Mouse (Mus musculus) midbrain, embryonic 14.5 days (tissue): ENCODE data around the gene Plppr5. TPM values are rescaled to one million over a fixed set of nuclear protein-coding genes. Genes with fewer than 3 reads are reported as not detected.

Experiments used
- ATAC-seq: fragments of 200-750 bp; cut with Nextera tagmentation; 2 replicates; pipeline ENCODE4 v1.8.0; 2017; ENCODE audit warnings: moderate number of reproducible peaks, moderate library complexity; ENCODE audit not compliant: low FRiP score, low TSS enrichment
- DNase-seq: peaks from one replicate; pipeline ENCODE4 v3.0.0-alpha.2; 2015
- H3K27ac ChIP-seq: fragments of 300-500 bp; sonication (generic); replicated peaks from 2 replicates; pipeline ENCODE4 v1.5.1; 2014; ENCODE audit warnings: mild to moderate bottlenecking, low read depth, low read length, moderate library complexity
- H3K27me3 ChIP-seq: fragments of 300-500 bp; sonication (generic); 2 replicates; pipeline ENCODE4 v1.6.1; 2014; ENCODE audit warnings: low read length, control low read depth, mixed read lengths; ENCODE audit not compliant: control insufficient read depth, insufficient read depth
- H3K36me3 ChIP-seq: fragments of 300-500 bp; sonication (generic); 2 replicates; pipeline ENCODE4 v1.6.1; 2014; ENCODE audit warnings: low read length, control low read depth; ENCODE audit not compliant: control insufficient read depth, insufficient read depth
- H3K4me1 ChIP-seq: fragments of 300-500 bp; sonication (generic); 2 replicates; pipeline ENCODE4 v1.6.1; 2014; ENCODE audit warnings: mild to moderate bottlenecking, antibody characterized with exemption, low read length, control low read depth; ENCODE audit not compliant: control insufficient read depth, insufficient read depth
- H3K4me2 ChIP-seq: fragments of 300-500 bp; sonication (generic); 2 replicates; pipeline ENCODE4 v1.6.1; 2014; ENCODE audit warnings: mild to moderate bottlenecking, low read length, moderate library complexity
- H3K4me3 ChIP-seq: fragments of 300-500 bp; sonication (generic); replicated peaks from 2 replicates; pipeline ENCODE4 v1.5.1; 2014; ENCODE audit warnings: low read depth, low read length
- H3K9ac ChIP-seq: fragments of 300-500 bp; sonication (generic); replicated peaks from 2 replicates; pipeline ENCODE4 v1.6.1; 2014; ENCODE audit warnings: mild to moderate bottlenecking, low read length, moderate library complexity
- H3K9me3 ChIP-seq: fragments of 300-500 bp; sonication (generic); 2 replicates; pipeline ENCODE4 v1.6.1; 2016; ENCODE audit warnings: low read length, control low read depth, mixed read lengths; ENCODE audit not compliant: control insufficient read depth
- WGBS: fragments of 180-500 bp; shearing (Covaris S2); extraction: QIAGEN DNeasy Blood & Tissue Kit; methylation state at CpG from one replicate; pipeline ENCODE4 v1.1.7; 2014; 5-methylcytosine and 5-hydroxymethylcytosine counted together
- polyA plus RNA-seq: library from polyadenylated mRNA; unstranded; fragments of >200 nt; fragmentation: Nextera tagmentation; extraction: Ambion mirVana; gene quantifications from 2 replicates; pipeline ENCODE4 v1.2.1, GENCODE M21; 2014

Plppr5 gene
- 5.8 and 6.6 TPM in 2 replicates for polyA plus RNA-seq

- H3K4me3 ChIP-seq: peak within 1 kb of the TSS; percentile 69
Measured at GRCm38 (mm10) chr3:117574529-117575252, at the start of gene Plppr5. Gene Plppr5, plus strand, starts transcription at chr3:117574836.

DNA sequence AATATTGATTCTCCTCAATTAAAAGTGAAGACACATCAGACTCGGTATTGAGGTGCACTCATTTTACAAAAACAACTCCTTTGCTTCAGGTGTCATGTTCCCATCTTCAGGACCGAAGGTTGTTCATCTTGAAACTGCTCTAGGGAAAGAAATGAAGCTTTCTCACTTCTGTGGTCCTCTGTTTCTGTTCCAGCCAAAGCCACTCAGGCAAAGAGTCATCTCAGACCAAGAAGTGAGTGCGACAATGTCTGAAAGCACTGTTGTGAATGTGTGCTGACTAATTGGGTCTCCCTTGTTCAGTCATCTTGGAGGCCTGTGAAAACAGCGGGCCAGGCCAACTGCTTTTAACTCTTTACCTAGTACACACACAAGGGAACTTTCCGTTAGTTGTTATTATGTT is 24.7 kb upstream of the Plppr5 start:
- Histone ChIP-seq H3K4me1 (no peaks in the 10 kb centered on the region), H3K27ac (no peak overlapping the region), H3K4me2 (no peak overlapping the region), H3K36me3 (no peaks in the 10 kb centered on the region), H3K9ac (no peak overlapping the region), H3K4me3 (no peak overlapping the region), H3K9me3 (no peaks in the 10 kb centered on the region), H3K27me3 (no peaks in the 10 kb centered on the region)
- no peak for DNase-seq
- WGBS: 94% methylated on average over 5 of the region's 5 CpGs
- ATAC-seq: no peak

More at GRCm38 (mm10) chr3:117574529-117575252, at the start of gene Plppr5:
- 19% methylated on average over 20 of the region's 20 CpGs for WGBS
- peak; percentile 72 for DNase-seq
- peaks cover 8% of the 10 kb centered on the region; the same call in 1 of the 2 replicates for H3K4me1 ChIP-seq
- peak within 1 kb of the TSS; percentile 78 for H3K27ac ChIP-seq
- no peaks in the 10 kb centered on the region for H3K36me3 ChIP-seq
- H3K9me3 ChIP-seq: no peaks in the 10 kb centered on the region
- H3K4me2 ChIP-seq: peak within 1 kb of the TSS; percentile 92
- H3K9ac ChIP-seq: peak within 1 kb of the TSS; percentile 87
- H3K27me3 ChIP-seq: peaks cover 4% of the 10 kb centered on the region; the same call in 1 of the 2 replicates
- ATAC-seq: peak; percentile 57

DNA sequence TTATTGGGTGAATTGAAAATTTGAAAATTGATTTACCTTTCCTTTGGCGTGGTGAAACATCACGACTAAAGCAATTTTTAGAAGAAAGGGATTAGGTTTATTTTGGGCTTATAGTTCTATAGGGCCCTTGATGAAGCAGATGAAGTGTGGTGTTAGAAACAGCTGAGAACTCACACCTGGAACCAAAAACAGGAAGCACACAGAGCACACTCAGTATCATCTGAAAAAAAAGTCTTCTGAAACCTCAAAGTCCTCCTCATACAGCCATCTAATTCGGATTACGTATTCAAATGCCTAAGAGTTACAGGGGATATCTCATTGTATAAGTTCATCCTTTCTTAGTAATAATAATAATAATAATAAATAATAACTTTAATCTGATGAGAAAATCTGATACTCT is 24.1 kb upstream of the Plppr5 start:
- Histone ChIP-seq H3K4me3 (no peak overlapping the region), H3K4me1 (no peaks in the 10 kb centered on the region), H3K4me2 (no peak overlapping the region), H3K9ac (no peak overlapping the region), H3K27ac (no peak overlapping the region), H3K27me3 (no peaks in the 10 kb centered on the region), H3K36me3 (no peaks in the 10 kb centered on the region), H3K9me3 (no peaks in the 10 kb centered on the region)
- WGBS: 92% methylated on average over 4 of the region's 4 CpGs
- ATAC-seq (no peak), DNase-seq (no peak)

DNA sequence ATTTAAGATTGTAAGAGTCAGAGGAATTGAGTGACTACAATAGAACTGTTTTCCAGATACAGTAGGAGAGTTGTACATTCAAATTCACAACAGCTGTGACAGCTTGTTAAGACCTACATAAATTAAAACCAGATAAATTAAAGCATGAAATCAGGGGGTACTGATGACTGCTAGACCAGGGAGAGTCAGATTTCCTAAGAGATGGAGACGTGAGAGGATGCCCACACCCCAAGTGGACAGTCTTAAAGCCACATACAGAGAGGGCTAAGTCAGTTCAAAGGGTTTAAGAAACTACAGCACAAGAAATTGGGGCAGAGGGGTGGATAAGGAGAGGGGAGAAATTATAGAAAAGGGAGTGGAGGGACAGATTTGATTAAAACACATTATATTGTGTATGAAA is 17.7 kb upstream of the Plppr5 start:
- 42% methylated on average over 1 of the region's 1 CpGs for WGBS
- Histone ChIP-seq H3K27me3 (no peaks in the 10 kb centered on the region), H3K4me3 (no peak overlapping the region), H3K36me3 (no peaks in the 10 kb centered on the region), H3K4me1 (no peaks in the 10 kb centered on the region), H3K27ac (no peak overlapping the region), H3K4me2 (no peak overlapping the region), H3K9ac (no peak overlapping the region), H3K9me3 (no peaks in the 10 kb centered on the region)
- no peak for DNase-seq
- ATAC-seq: peak; percentile 60; the same call in 1 of the 2 replicates

GRCm38 (mm10) chr3:117575253-117575927 is 754 bp downstream of the Plppr5 start:
- peak overlapping the region; percentile 78 for H3K27ac ChIP-seq
- no peaks in the 10 kb centered on the region for H3K36me3 ChIP-seq
- no peaks in the 10 kb centered on the region for H3K9me3 ChIP-seq
- peak overlapping the region; percentile 92 for H3K4me2 ChIP-seq
- WGBS: under 1% methylated on average over 73 of the region's 74 CpGs
- ATAC-seq (peak; percentile 87), DNase-seq (peak; percentile 78)
- peaks cover 4% of the 10 kb centered on the region; the same call in 1 of the 2 replicates for H3K27me3 ChIP-seq
- peak overlapping the region; percentile 87 for H3K9ac ChIP-seq
- H3K4me3 ChIP-seq: peak overlapping the region; percentile 69
- peaks cover 8% of the 10 kb centered on the region; the same call in 1 of the 2 replicates for H3K4me1 ChIP-seq

DNA sequence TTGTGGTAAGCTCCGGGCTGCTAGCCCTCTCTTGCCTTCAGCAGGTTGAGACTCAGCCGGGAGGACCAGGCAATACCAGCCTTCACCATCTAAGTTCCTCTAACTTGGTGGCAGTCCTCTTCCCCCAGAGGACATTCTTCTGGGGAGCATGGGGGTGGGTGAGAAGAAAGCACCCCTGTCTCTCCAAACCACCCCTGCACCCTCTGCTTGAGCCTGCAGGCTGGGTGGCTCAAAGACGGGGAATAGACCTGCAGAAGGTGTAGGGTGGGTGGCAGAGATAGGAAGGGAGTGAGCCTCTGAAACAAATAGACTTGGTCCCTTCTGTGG is 1.3 kb downstream of the Plppr5 start:
- WGBS: 12% methylated on average over 3 of the region's 3 CpGs
- peak; percentile 19; the same call in 1 of the 2 replicates for ATAC-seq
- peak overlapping the region; percentile 87 for H3K9ac ChIP-seq

DNA sequence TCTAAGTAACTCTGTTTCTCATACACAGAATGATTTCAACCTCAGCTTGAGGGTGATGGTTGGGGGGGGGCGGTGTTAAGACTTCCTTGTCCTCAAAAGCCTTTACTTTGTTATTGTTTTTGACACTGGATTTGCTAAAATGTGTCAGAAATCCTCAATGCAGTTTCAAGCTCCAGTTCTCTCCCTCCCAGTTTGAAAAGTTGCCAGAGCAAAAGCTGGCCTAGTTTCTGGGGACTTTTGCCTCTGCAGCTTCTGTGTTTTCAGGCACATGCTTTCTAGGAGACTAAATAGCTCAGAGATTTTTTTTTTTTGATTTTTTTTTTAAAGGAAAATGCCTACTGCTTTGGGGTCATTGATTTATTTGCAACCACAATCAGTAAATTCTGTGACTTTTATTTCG is 2.7 kb downstream of the Plppr5 start:
- Histone ChIP-seq H3K4me3 (no peak overlapping the region), H3K27ac (no peak overlapping the region), H3K4me2 (peak overlapping the region; percentile 92), H3K36me3 (no peaks in the 10 kb centered on the region), H3K9me3 (no peaks in the 10 kb centered on the region), H3K4me1 (peaks cover 8% of the 10 kb centered on the region; the same call in 1 of the 2 replicates), H3K9ac (no peak overlapping the region), H3K27me3 (peaks cover 4% of the 10 kb centered on the region; the same call in 1 of the 2 replicates)
- ATAC-seq: no peak
- 95% methylated on average over 2 of the region's 2 CpGs for WGBS
- DNase-seq: no peak

More for the DNA sequence above, 1.3 kb downstream of the Plppr5 start:
- H3K9me3 ChIP-seq: no peaks in the 10 kb centered on the region
- H3K4me2 ChIP-seq: peak overlapping the region; percentile 92
- H3K4me3 ChIP-seq: peak overlapping the region; percentile 69
- H3K27ac ChIP-seq: peak overlapping the region; percentile 78
- H3K36me3 ChIP-seq: no peaks in the 10 kb centered on the region
- H3K27me3 ChIP-seq: peaks cover 4% of the 10 kb centered on the region; the same call in 1 of the 2 replicates
- peaks cover 8% of the 10 kb centered on the region; the same call in 1 of the 2 replicates for H3K4me1 ChIP-seq
- DNase-seq: no peak

- DNase-seq (no peak), ATAC-seq (no peak)
- Histone ChIP-seq H3K4me2 (no peak overlapping the region), H3K4me1 (no peaks in the 10 kb centered on the region), H3K36me3 (no peaks in the 10 kb centered on the region), H3K27ac (no peak overlapping the region), H3K9ac (no peak overlapping the region), H3K9me3 (no peaks in the 10 kb centered on the region), H3K27me3 (no peaks in the 10 kb centered on the region), H3K4me3 (no peak overlapping the region)
- WGBS: 92% methylated on average over 2 of the region's 2 CpGs
Measured at GRCm38 (mm10) chr3:117582628-117583027, 8.0 kb downstream of the Plppr5 start.
